Mouse (Mus musculus) cerebellum, adult 2 months (tissue): Measurements from ENCODE around the gene Kcnh2. TPM values are rescaled to one million over a fixed set of nuclear protein-coding genes. Genes with fewer than 3 reads are reported as not detected.
"Not testable (repeated sequence)": the region's sequence is repeated elsewhere in the genome, so short reads cannot be mapped to it uniquely, and the experiment has no call there.

Source experiments
- DNase-seq, 2 experiments: peaks; one replicate each; pipeline ENCODE4 v3.0.0; 2021
- H3K27ac ChIP-seq: fragments of 200-500 bp; 2 replicates; pipeline ENCODE4 v1.5.1; 2012; ENCODE audit warnings: low read length, control low read depth, inconsistent platforms; ENCODE audit not compliant: insufficient read depth
- H3K27me3 ChIP-seq: fragments of 200-500 bp; 2 replicates; pipeline ENCODE4 v1.6.1; 2012; ENCODE audit warnings: inconsistent platforms, mild to moderate bottlenecking, low read length, moderate library complexity; ENCODE audit not compliant: control insufficient read depth, insufficient read depth
- H3K4me1 ChIP-seq: fragments of 200-500 bp; 2 replicates; pipeline ENCODE4 v1.6.1; 2011; ENCODE audit warnings: low read length; ENCODE audit not compliant: control insufficient read depth, insufficient read depth
- H3K4me3 ChIP-seq: fragments of 200-500 bp; replicated peaks from 2 replicates; pipeline ENCODE3; 2011; ENCODE audit warnings: mild to moderate bottlenecking, low read depth, low read length, control low read depth; ENCODE audit not compliant: insufficient read depth
- CTCF ChIP-seq: fragments of 200-500 bp; IDR thresholded peaks from 2 replicates; pipeline ENCODE4 v1.5.1; 2011; ENCODE audit warnings: low read depth, mild to moderate bottlenecking, control low read depth, low read length, moderate library complexity, borderline replicate concordance; ENCODE audit not compliant: insufficient read depth
- POLR2A ChIP-seq: fragments of 200-500 bp; IDR thresholded peaks from 2 replicates; pipeline ENCODE4 v1.6.1; 2011; ENCODE audit warnings: low read length, control low read depth, borderline replicate concordance; ENCODE audit not compliant: insufficient read depth
- WGBS: fragments of 180-500 bp; shearing (Covaris S2); methylation state at CpG from one replicate; pipeline ENCODE4 v1.1.7; 2018; 5-methylcytosine and 5-hydroxymethylcytosine counted together
- polyA plus RNA-seq: library from polyadenylated mRNA; depleted of rRNA; stranded (reverse); fragments of >200 nt; gene quantifications from 2 replicates; pipeline ENCODE4 v1.2.3, GENCODE M21; 2012; rRNA removed

The Kcnh2 gene
- polyA plus RNA-seq, result 83.3 and 85.2 TPM in 2 replicates

DNA sequence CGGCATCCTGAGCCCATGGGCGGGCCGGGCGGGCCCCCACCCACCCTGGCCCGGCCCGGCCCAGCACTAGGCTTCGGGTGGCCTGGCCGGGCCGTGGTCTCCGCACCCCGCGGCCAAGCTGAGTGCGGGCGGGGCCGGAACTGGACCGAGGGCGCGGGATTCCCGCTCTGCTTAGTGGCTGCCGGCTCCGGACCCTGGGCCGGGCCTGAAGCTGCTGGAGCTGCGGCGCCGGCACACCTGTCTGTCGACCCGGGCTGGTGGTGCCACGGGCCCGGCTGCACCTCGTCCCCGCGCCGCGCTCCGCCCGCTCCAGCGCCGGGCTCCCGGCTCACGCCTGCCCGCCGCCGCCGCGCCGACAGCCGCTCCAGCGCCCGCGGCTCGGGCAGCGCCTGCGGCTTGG lies at the start of gene Kcnh2:
TSS of gene Kcnh2 (minus strand) at position 327 of the 400 bp plus-strand sequence.
- no peak for TF ChIP-seq POLR2A
- TF ChIP-seq CTCF, result no peak
- H3K27me3 ChIP-seq, result no peaks in the 10 kb centered on the region
- peaks cover 16% of the 10 kb centered on the region for H3K4me1 ChIP-seq
- WGBS, result 1% methylated on average over 42 of the region's 53 CpGs
- no peak for DNase-seq
- peak within 1 kb of the TSS; percentile 67 for H3K27ac ChIP-seq
- H3K4me3 ChIP-seq, result peak within 1 kb of the TSS; percentile 85

DNA sequence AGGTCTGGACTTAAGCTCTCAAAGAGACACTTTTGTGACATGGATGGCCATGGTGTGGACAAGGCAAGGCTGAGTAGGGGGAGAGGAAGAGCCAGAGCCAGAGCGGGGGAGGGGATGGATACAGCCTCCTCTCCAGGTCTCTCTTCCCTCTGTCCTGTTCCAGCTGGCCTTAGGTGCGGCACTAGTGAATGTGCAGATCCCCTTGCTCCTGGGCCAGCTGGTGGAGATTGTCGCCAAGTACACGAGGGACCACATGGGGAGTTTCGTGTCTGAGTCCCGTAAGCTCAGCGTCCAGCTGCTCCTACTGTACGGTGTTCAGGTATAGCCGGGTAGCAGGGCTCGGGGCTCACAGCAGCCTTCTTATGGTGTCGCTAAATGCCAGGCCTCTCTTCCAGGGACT lies 49.0 kb upstream of the Kcnh2 start:
- DNase-seq, result no peak
- H3K4me3 ChIP-seq, result no peak overlapping the region
- peaks cover 25% of the 10 kb centered on the region for H3K4me1 ChIP-seq
- 34% methylated on average over 11 of the region's 11 CpGs for WGBS
- H3K27me3 ChIP-seq, result no peaks in the 10 kb centered on the region
- TF ChIP-seq CTCF (no peak), POLR2A (no peak)
- no peak overlapping the region for H3K27ac ChIP-seq

DNA sequence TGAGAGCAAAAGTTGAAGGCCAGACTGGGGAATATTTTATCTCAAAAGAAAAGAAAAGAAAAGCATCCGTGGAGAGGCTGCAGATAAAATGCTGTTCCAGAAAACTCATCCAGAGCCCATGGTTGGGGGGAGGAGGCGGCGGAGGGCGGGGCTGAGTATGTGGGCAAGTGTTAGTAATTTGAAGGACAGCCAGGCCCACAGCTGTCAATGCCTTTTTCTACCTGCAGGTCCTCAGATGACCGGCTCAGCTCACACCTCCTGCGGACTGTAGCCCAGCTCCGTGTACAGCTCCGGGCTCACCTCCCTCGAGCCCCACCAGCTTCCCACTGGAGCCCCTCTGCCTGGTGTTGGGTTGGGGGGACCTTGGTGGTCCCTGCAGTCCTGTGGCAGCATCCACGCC lies 48.3 kb upstream of the Kcnh2 start:
- 81% methylated on average over 10 of the region's 10 CpGs for WGBS
- Histone ChIP-seq H3K4me3 (no peak overlapping the region), H3K27me3 (no peaks in the 10 kb centered on the region), H3K27ac (no peak overlapping the region), H3K4me1 (peaks cover 24% of the 10 kb centered on the region)
- no peak for DNase-seq
- TF ChIP-seq POLR2A (no peak), CTCF (no peak)

DNA sequence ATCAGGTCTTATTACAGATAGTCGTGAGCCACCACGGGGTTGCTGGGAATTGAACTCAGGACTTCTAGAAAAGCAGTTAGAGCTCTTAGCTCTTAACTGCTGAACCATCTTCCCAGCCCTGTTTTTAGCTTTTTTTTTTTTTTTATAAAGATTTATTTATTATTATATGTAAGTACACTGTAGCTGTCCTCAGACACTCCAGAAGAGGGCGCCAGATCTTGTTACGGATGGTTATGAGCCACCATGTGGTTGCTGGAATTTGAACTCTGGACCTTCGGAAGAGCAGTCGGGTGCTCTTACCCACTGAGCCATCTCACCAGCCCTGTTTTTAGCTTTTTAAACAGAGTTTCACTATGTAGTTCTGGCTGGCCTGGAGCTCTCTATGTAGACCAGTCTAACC lies 44.9 kb upstream of the Kcnh2 start:
- not testable (repeated sequence) for H3K27ac ChIP-seq, DNase-seq, H3K4me3 ChIP-seq, H3K27me3 ChIP-seq
- 93% methylated on average over 6 of the region's 6 CpGs for WGBS
- peaks cover 15% of the 10 kb centered on the region for H3K4me1 ChIP-seq

DNA sequence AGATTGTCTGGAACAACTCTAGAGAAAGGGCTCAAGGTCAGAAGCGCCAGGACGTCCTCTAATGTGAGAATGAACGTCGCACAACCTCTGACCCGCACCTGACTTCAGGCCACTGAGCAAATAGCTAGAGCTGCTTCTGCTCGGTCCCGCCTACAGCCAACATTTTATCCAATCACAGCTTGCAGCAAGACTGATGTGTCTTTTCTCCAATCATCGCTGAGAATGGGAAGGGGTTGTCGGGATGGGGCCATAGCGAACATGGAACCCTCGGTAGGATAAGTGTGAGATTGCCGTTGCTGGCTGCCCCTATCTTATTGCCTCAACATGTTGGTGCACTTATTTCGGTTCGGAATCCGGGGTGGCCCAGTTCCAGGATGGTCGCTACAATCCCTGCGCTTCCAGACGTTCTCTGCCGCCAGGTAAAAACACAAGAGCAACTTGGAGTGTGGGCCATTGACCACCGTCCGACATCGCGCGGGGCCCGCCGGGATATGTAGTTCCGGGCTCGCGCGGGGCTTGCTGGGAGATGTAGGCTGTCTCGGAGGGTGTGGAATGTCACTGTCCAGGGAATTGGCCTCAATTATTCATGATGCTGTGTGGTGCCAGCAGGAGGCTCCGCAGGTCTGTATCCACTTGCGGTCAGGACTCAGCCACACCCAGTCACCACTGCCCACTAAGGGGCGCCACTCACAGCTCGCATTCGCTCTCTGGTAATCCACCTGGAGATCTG lies 42.9 kb upstream of the Kcnh2 start:
- H3K4me3 ChIP-seq, result peak overlapping the region; percentile 79
- under 1% methylated on average over 36 of the region's 36 CpGs for WGBS
- H3K4me1 ChIP-seq, result no peaks in the 10 kb centered on the region
- TF ChIP-seq CTCF (peak; percentile 76), POLR2A (peak; percentile 62; the same call in 1 of the 2 replicates)
- peak overlapping the region; percentile 51 for H3K27ac ChIP-seq
- no peaks in the 10 kb centered on the region for H3K27me3 ChIP-seq
- peak; percentile 98 for DNase-seq

DNA sequence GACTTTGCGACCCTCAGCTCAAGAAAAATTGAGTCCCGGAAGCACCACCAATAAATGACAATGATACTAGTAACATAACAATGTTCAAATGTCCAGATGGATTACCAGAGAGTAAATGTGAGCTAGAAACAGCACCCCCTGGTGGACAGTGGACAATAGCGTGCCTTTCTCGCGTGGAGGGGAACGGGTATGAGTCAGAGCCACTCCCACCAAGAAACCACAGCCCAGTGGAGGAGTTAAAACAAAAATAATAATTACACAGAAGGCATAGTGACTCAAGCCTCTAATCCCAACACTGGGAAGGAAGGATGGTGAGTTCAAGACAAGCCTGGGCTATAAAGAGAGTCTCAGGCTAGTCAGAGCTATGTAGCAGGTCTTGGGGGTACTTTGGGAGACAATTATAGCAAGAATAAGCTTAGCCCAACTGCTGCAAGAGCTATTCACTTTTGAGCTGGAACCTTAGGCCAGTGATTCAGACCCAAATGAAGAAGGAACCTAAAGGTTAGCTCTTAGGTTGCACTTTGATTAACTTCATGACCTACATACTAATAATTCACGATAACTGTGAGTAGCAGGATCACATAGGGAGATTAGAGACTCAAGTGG lies 42.1 kb upstream of the Kcnh2 start, which contains the start of gene Abcb8:
TSS of gene Abcb8 (plus strand) at position 272 of the 606 bp plus-strand sequence.
- WGBS, result 25% methylated on average over 7 of the region's 7 CpGs
- Histone ChIP-seq H3K4me3 (peak within 1 kb of the TSS; percentile 79), H3K4me1 (no peaks in the 10 kb centered on the region), H3K27ac (peak within 1 kb of the TSS; percentile 51), H3K27me3 (no peaks in the 10 kb centered on the region)
- TF ChIP-seq POLR2A (no peak), CTCF (peak; percentile 69; the same call in 1 of the 2 replicates)
- peak; percentile 72 to 76 for DNase-seq

DNA sequence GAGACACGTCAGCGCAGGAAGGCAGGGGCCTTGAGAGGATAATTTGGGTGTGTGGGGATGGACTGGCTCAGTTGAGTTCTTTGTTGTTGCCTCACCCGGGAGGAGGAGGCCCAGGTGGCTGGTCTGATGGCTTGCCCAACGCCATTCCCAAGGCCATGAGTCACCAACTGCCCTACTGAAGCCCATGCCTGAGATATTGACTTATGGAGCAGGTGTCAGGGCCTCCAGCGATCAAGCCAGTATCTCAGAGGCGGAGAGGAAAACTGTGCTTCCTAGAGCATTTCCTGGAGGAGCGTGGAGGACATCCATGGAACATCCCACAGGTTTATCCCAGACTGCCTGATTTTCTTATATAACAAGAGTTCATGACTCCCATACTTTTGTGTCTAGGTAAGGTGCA lies 41.3 kb upstream of the Kcnh2 start:
- 81% methylated on average over 7 of the region's 7 CpGs for WGBS
- no peak for DNase-seq
- Histone ChIP-seq H3K27me3 (no peaks in the 10 kb centered on the region), H3K4me3 (no peak overlapping the region), H3K4me1 (no peaks in the 10 kb centered on the region), H3K27ac (no peak overlapping the region)
- TF ChIP-seq POLR2A (no peak), CTCF (no peak)

DNA sequence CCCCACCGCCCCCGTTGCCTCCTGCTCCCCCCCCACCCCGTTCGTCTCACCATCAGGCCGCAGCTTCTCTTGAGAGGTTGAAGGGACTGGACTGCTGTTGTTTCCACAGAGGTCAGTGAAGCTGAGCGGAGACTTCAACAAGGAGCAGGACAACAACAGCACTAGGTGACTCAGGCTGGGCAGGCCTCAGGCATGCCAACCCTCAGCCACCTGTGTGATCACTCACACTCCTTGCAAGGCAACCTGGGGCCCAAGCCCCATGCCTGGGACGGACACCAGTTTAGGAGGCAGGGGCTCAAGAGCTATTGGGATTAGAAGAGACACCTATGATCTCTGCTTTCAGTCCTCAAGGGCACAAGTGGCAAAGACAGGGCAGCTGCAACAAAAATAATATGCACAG lies 40.5 kb upstream of the Kcnh2 start, which contains the start of gene Atg9b:
TSS of gene Atg9b (minus strand) at position 280 of the 400 bp plus-strand sequence.
- H3K4me3 ChIP-seq, result no peak within 1 kb of the TSS
- TF ChIP-seq CTCF, result no peak
- TF ChIP-seq POLR2A, result no peak
- peaks cover 5% of the 10 kb centered on the region; the same call in 1 of the 2 replicates for H3K4me1 ChIP-seq
- 82% methylated on average over 7 of the region's 7 CpGs for WGBS
- no peak within 1 kb of the TSS for H3K27ac ChIP-seq
- H3K27me3 ChIP-seq, result no peaks in the 10 kb centered on the region
- DNase-seq, result no peak
